In the genomic region with DNA sequence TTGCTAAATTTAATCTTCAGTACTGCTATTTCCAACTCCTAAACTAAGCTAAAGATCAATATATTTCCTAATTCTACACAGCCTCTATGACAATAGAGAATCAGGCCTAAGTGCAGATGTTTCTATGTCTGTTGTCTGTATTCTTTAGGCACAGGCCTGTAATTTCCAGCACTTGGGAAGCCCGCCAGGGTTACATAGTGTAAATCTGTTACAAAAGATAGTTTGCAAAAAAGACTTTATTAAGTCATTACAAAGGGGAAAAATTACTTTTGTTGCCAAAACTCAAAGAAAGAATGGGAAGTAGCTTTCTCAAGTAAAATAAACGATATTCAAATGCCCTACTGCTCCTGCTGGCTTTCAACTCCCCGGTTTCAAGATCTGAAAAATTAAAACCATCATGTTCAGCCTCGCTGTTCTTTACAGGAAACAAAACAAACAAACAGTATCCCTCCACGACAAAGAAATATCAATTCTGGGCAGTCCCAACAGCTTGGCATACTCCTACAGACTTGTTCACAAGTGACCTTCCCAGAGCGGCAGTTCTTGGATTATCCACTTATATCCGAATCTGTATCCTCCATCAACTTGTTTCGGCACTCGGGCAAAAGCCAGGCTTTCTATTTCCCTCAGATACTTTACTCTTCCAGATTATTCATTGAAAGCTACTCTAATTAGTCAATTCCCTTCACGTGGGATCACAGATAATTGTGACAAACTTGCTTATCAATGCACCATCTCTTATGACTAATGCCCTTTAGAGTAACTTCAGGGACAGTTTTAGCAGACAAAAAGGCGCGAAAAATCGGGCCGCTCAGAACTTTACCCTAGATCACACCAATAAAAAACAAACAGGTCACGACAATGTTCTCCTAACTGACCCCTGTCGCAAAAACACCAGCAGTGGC, we compare ENCODE assay signal across 8 mouse cellular contexts. TPM values are rescaled to one million over a fixed set of nuclear protein-coding genes. Genes with fewer than 3 reads are reported as not detected.
DNase-seq lines count a peak whose midpoint lies in the region; ATAC-seq and TF ChIP-seq lines count a peak whose summit lies in the region.

No protein-coding gene starts in this region.

- ATAC-seq in granulocyte monocyte progenitor cell, adult 5-6 weeks (replicated peaks; ENCODE audit: poor library complexity, severe bottlenecking): peak; percentile 5
- no peak for ATAC-seq in limb, embryonic 13.5 days (ENCODE audit: low FRiP score, low read depth)
- no peak for ATAC-seq in midbrain, embryonic 14.5 days (ENCODE audit: low FRiP score, low TSS enrichment)
- ATAC-seq in frontal cortex, adult (ENCODE audit: low TSS enrichment): no peak

- H3K4me1 ChIP-seq in spleen, adult 2 months (ENCODE audit: control insufficient read depth, insufficient read depth, insufficient read length): no peaks in the 10 kb centered on the region
- peaks cover 11% of the 10 kb centered on the region for H3K4me1 ChIP-seq in limb, embryonic 13.5 days
- H3K4me1 ChIP-seq in midbrain, embryonic 14.5 days (ENCODE audit: control insufficient read depth, insufficient read depth, low read length): no peaks in the 10 kb centered on the region

- WGBS in spleen, adult 2 months: 5% methylated on average over 16 of the region's 16 CpGs
- WGBS in limb, embryonic 13.5 days: 7% methylated on average over 16 of the region's 16 CpGs
- 6% methylated on average over 16 of the region's 16 CpGs for WGBS in midbrain, embryonic 14.5 days

- H3K36me3 ChIP-seq in spleen, adult 2 months (ENCODE audit: control insufficient read depth, insufficient read depth, low read length): peaks cover 1% of the 10 kb centered on the region; the same call in 1 of the 2 replicates
- H3K36me3 ChIP-seq in limb, embryonic 13.5 days: peaks cover 21% of the 10 kb centered on the region
- peaks cover 15% of the 10 kb centered on the region for H3K36me3 ChIP-seq in midbrain, embryonic 14.5 days (ENCODE audit: control insufficient read depth, insufficient read depth, low read length)

- H3K4me3 ChIP-seq in spleen, adult 2 months (ENCODE audit: extremely low read depth, insufficient read depth, insufficient read length): peak overlapping the region; percentile 66
- H3K4me3 ChIP-seq in limb, embryonic 13.5 days: peak overlapping the region; percentile 44
- H3K4me3 ChIP-seq in midbrain, embryonic 14.5 days (replicated peaks; ENCODE audit: low read depth, low read length): peak overlapping the region; percentile 36

- peak overlapping the region; percentile 95 for H3K27ac ChIP-seq in spleen, adult 2 months (ENCODE audit: insufficient read depth, low read length)
- H3K27ac ChIP-seq in limb, embryonic 13.5 days: no peak overlapping the region
- H3K27ac ChIP-seq in midbrain, embryonic 14.5 days (replicated peaks; ENCODE audit: low read depth, low read length): no peak overlapping the region

- peak overlapping the region; percentile 8; the same call in 1 of the 2 replicates for H3K9ac ChIP-seq in limb, embryonic 13.5 days
- H3K9ac ChIP-seq in midbrain, embryonic 14.5 days (replicated peaks; ENCODE audit: low read length): no peak overlapping the region; the same call in 1 of the 2 replicates

- H3K27me3 ChIP-seq in spleen, adult 2 months (ENCODE audit: control insufficient read depth, insufficient read depth, low read length): no peaks in the 10 kb centered on the region
- H3K27me3 ChIP-seq in limb, embryonic 13.5 days: no peaks in the 10 kb centered on the region
- H3K27me3 ChIP-seq in midbrain, embryonic 14.5 days (ENCODE audit: control insufficient read depth, insufficient read depth, low read length): no peaks in the 10 kb centered on the region

- no peak for TF ChIP-seq POLR2A in spleen, adult 2 months (IDR thresholded peaks at IDR 0.05; ENCODE audit: low read depth, low read length)

- no peak for TF ChIP-seq CTCF in spleen, adult 2 months (IDR thresholded peaks at IDR 0.05; ENCODE audit: extremely low read depth, insufficient read depth, insufficient read length, insufficient replicate concordance)

- peak overlapping the region; percentile 42 for H3K4me2 ChIP-seq in limb, embryonic 13.5 days (replicated peaks)
- H3K4me2 ChIP-seq in midbrain, embryonic 14.5 days (ENCODE audit: low read length): peak overlapping the region; percentile 30

- H3K9me3 ChIP-seq in limb, embryonic 13.5 days: no peaks in the 10 kb centered on the region
- H3K9me3 ChIP-seq in midbrain, embryonic 14.5 days (ENCODE audit: control insufficient read depth, low read length): no peaks in the 10 kb centered on the region

- peak in 1 of 2 experiments; percentile 36 for DNase-seq in spleen, adult 2 months (ENCODE audit: low read depth in 1 of 2, low spot score in 2 of 2)
- DNase-seq in spleen, adult 12 weeks (ENCODE audit: low spot score): no peak
- peak; percentile 55 for DNase-seq in cerebellum, adult 11-12 months
- peak; percentile 6 for DNase-seq in midbrain, embryonic 14.5 days
- no peak for DNase-seq in frontal cortex, postnatal 25 days (ENCODE audit: low spot score in 2 of 2)

RNA-seq across cellular contexts. Expression of gene Eif4enif1, which starts 0.6 kb away (rescaled TPM):
- polyA plus RNA-seq in spleen, adult 2 months (2012; rRNA removed): 34.3 and 42.6 TPM in 2 replicates
- 67.8 and 75.2 TPM in 2 replicates for total RNA-seq in granulocyte monocyte progenitor cell, adult 5-6 weeks (2014; fragmentation: Nextera tagmentation)
- 35.2 and 51.4 TPM in 2 replicates for total RNA-seq in granulocyte monocyte progenitor cell, adult 5-6 weeks (2017)
- 62.1 and 68.8 TPM in 2 replicates for polyA plus RNA-seq in limb, embryonic 13.5 days (2015; fragmentation: Nextera tagmentation; extraction: Ambion mirVana)
- polyA plus RNA-seq in midbrain, embryonic 14.5 days (2014; fragmentation: Nextera tagmentation; extraction: Ambion mirVana): 44.6 and 55.3 TPM in 2 replicates

RNA-seq across cellular contexts. Expression of gene Sfi1, which starts 8.3 kb away (rescaled TPM):
- 44.0 and 46.4 TPM in 2 replicates for polyA plus RNA-seq in spleen, adult 2 months (2012; rRNA removed)
- total RNA-seq in granulocyte monocyte progenitor cell, adult 5-6 weeks (2014; fragmentation: Nextera tagmentation): 10.4 and 12.3 TPM in 2 replicates
- 8.0 and 18.0 TPM in 2 replicates for total RNA-seq in granulocyte monocyte progenitor cell, adult 5-6 weeks (2017)
- polyA plus RNA-seq in limb, embryonic 13.5 days (2015; fragmentation: Nextera tagmentation; extraction: Ambion mirVana): 16.8 and 17.3 TPM in 2 replicates
- polyA plus RNA-seq in midbrain, embryonic 14.5 days (2014; fragmentation: Nextera tagmentation; extraction: Ambion mirVana): 11.2 and 13.2 TPM in 2 replicates

Comparison
In these comparisons a context has a peak if more than half of its experiments do, and no peak if none do; other contexts are left out.
1. DNase-seq: peak in cerebellum, adult 11-12 months (single experiment) and midbrain, embryonic 14.5 days (single experiment); none in spleen, adult 12 weeks (single experiment) and frontal cortex, postnatal 25 days (0 of 2).
2. Peak in every context shown above with its lines, with median percentiles within 50 percentile points of each other: H3K4me3 ChIP-seq.